Mouse (Mus musculus) skeletal muscle tissue, adult 2 months (tissue): ENCODE measurements around the gene Cited1.
A peak's percentile ranks its signal among the peaks of the same experiment; 100 is the strongest.
"Not testable (repeated sequence)": the region's sequence is repeated elsewhere in the genome, so short reads cannot be mapped to it uniquely, and the experiment has no call there.

ENCODE experiments used
- DNase-seq: peaks from one replicate; pipeline ENCODE4 v3.0.0-alpha.2; 2012; ENCODE audit warnings: low read depth, low spot score

Gene Cited1

DNA sequence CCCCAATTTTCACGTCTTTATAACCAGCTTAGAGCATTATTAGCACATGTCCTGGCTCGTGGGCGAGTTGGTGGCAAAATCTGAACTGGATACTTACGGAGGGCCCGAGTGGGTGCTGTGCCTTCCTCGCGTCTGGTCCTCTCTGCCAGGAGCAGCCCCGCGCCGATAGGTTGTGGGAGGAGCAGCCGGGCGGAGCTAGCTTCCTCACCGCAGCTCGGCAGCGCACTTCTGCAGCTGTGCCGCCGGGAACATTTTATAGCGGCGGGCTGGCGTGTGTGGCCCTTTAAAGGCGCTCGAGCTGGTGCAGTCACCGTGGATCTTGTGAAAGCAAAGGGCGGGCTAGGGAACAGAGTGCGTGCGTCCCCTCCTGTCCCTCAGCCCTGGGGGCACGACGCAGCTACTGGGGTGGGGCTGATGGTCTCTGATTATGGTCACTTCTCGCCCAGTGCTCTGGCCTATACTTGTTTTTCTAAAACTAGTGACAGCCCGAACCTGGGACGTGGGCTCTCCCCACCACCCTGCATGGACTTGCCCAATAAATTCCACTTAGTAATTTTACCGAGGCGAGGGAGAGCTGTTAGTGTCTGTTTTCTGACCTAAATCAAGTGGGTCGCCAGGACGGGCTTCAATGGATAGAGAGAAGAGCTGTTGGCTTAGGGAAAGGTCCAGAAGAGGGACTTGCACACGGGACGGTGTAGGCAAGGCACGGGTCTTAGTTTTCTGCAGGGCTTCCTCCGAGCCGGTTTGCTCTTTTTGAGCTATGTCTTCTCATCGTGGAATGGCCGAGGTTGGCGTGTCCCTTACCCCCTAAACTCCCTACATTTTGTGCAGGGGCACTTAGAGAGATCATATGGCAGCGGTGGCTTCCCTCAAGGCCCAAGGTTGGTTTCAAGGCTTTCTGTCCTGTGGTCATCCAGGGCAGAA lies at the start of gene Cited1:
Gene Cited1, minus strand, starts transcription at position 245 of the 924 bp plus-strand sequence.
- no peak for DNase-seq

DNA sequence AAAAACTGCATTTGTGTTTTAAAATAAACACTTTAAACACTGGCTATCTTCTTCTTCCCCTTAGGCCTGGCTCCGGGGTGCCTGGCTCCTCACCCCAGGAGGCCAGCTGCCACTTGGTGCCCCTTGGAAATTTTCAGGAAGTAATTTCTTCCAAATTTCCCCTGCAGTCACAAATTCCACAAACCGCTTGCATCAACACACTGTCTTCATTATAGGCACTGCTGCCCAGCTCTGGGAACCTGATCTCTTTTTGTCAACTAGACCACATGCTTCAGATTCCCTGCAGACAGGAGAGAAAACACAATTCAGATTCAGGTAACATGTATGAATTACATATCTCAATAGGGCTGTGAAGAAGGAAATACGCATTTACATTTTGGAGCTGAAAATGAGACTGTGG lies 32.9 kb upstream of the Cited1 start:
- no peak for DNase-seq

- DNase-seq, result no peak
Measured at GRCm38 (mm10) chrX:102262620-102263345, 10.8 kb upstream of the Cited1 start.

- DNase-seq, result no peak
Measured at GRCm38 (mm10) chrX:102259772-102260171, 7.8 kb upstream of the Cited1 start.

- no peak for DNase-seq
Measured at GRCm38 (mm10) chrX:102253892-102254291, 1.9 kb upstream of the Cited1 start.

DNA sequence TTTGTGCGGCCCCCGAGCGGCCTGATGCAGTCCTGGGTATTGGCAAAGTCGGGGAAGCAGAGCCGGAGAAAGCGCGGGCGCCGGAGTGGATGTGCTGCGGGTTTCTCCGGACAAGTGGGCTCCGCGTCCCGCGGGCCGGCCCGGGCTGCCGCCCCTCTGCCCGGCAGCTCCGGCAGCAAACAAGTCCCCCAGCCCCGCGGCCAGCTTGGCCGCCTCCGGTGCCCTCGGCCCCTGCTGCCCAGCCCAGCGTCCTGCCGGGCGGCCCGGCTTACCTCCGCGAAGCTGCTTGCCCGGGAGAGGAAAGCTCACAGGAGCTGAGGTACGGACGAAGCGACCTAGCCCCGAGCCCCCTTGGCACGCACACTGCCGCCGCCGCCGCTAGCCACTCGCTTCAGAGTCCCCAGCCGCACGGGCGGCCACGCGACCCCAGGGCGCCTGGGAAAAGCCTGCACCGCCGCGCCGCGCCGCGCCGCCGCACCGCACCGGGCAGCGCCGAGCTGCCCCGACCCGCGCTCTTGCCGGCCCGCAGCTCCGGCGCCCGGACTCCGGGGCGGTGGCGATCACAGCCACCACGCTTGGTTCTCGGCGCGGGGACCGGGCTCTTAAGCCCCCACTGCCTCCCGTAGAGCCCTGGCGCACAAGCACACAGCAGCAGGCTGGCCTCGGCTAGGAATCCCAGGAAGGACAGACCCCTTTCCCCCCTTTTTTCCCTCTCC lies 602 bp downstream of the Cited1 start:
- DNase-seq, result no peak

GRCm38 (mm10) chrX:102250891-102251170 lies 1.1 kb downstream of the Cited1 start:
- no peak for DNase-seq

DNA sequence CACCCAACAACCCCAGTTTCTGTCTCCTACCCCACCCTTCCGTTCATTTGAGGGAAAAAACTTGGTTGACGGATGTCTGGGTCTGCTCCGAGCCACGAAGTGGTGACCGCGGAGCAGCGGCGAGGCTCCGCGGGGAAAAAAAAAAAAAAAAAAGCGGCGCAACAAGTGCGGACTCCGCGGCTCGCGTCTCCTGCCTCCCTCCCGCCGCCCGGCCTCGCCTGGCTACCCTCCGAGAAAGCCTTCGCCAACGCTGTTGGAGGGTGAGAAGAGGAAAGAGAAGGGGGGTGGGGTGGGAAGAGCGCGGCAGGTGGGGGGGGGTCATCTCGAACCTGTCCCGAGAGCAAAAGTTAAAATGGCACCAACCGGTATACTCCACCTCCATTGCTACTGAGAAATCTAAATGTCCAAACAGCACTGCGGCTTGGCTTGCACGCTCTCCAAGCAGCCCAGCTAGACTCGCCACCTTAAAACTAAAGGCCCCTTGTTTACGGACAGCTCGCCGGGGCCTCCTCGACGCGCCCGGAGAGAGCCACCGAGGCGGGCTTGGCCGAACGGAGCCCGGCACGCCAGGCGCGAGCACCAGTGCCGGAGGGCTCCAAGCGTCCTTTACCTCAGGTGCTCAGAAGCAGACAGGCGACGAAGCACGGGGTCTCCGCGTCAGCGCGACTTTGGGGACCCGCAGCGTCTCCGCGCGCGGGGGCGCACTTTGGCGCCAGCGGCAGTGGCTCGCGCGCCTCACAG lies 1.7 kb downstream of the Cited1 start:
- no peak for DNase-seq

DNA sequence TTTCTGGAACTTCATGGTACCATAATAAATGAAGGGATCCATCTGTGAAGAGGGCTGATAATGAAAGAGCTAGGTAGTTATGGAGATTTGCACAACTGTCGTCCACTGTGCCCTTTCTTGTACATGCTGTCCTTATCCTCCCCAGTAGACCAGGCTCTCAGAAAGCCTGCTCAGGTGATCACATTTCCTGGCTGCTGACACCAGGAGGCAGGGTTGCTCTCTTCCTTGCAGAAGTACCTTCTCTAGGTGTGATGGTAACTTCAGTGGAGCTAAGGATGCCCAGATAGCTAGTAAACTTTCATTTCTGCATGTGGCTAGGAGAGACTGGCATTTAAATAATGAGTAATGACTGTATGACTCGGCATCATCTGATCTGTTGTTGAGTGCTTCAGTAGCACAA lies 7.6 kb downstream of the Cited1 start:
- no peak for DNase-seq

DNA sequence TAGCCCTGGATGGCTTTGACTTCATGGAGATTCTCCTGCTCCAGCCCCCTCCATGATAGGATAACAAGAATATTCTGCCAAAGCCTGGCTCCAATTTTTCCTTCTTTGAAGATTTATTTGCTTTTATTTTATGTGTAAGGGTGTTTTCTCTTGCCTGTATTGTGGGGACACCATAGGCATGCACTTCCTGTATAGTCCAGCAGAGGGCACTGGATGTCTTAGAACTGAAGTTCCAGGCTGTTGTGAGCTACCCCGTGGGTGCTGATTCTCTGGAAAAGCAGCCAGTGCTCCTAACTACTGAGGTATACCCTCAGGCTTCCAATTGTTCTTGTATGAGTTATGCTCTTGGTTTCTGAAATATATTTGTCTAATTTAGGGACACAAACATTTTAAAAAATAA lies 32.9 kb downstream of the Cited1 start:
- peak; percentile 2 for DNase-seq

DNA sequence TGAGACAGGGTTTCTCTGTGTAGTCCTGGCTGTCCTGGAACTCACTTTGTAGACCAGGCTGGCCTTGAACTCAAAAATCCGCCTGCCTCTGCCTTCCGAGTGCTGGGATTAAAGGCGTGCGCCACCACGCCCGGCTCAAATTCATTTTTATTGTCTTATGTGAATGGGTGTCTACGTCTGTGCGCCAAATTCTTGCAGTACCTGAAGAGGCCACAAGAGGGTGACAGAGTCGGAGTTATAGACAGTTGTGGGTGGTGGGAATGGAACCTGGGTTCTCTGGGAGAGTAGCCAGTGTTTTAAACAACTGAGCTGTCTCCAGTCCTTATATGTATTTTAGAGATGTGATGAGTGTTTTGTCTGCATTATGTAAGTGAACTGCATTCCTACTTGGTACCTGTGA lies 36.6 kb downstream of the Cited1 start:
- not testable (repeated sequence) for DNase-seq
